Mouse (Mus musculus): Measurements from ENCODE around the gene Rasl10a.

DNA sequence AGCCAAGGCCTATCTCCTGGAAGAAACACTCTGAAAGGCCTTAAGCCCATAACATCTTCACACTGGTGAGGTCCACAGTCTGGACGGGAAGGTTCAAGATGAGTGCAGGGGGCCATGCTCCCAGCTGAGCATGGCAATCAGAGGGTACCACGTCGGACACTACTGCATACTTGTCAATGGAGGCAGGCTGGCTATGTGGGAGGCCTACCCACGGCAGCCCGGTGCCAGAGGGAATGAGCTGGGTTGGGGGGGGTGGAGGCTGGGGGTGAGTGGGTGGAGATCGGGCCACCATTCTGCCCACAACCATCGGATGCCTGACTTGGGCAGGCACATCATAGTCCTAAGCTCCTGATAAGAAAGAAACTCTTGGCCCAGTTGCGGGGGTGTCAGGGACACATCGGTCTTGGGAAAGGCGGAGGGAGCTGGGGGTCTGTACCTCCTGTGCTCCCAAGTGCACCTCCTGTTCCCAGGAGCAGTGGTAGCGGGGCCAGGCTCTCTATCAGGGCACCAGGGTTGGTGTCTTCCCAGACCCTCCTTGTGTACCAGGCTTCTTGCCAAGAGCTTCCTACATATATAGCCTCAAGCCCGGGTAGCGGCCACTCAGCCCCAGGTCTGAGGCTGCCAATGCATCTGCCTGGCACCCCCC, 5.1 kb downstream of the Rasl10a start:
- TF ChIP-seq CTCF (IDR thresholded peaks at IDR 0.05; ENCODE audit: low read depth, low read length) (no peak), POLR2A (IDR thresholded peaks at IDR 0.05; ENCODE audit: insufficient read depth, low read length) (no peak)

All from ES-Bruce4 (cell line).